Mouse (Mus musculus) 416B (cell line): ENCODE measurements around the gene Gldc.
A peak's percentile ranks its signal among the peaks of the same experiment; 100 is the strongest.

Experiments used
- DNase-seq: peaks from one replicate; pipeline ENCODE4 v3.0.0; 2011; ENCODE audit warnings: low read depth

The Gldc gene

DNA sequence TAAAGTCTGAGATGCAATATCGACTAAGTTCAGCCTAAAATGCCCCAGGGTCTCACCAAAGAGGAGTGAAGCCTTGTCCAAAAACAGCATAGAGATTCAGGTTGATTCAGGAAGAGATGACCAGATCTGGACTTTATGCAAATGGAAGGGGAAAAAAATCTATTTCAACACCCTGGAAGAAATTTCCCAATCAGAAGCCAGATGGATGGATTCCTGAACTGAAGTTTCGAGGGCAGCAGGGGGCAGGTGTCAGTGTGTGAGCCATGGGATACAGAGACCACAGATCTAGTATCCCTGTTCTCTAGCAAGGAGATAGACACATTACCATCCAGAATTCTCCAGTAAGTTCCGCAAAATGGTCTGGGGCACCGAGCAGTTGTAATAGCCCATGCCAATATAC lies 17.0 kb downstream of the Gldc start:
- no peak for DNase-seq

DNA sequence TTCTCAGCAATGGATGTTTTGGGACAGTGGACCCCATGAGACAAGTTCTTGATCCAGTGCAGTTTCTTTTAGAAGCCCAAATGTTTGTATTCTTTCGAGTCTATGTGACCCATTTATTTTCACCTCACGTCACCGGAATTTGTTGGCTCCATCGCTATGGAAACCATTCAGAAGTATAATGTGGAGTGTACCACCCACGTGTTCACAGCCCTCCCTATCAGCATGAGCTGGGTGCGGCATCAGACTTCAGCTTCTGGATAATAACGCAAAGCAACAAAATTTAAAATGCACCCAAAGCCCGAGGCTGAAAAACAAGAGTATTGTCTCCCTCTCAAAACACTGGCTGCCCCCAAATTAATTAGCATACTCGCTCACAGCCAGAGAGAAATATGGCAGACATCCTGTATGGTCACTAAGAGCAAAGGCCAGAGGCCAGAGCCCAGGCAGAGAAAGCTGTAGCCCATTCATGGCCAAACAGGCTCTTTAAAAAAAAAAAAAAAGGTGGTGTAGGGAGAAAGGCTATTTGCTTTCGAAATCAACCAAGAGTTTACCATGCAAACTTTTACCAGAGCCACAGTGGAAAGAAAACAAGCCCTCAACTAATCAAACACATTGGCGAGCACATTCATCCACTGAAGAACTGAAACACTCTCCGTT lies 18.1 kb downstream of the Gldc start:
- no peak for DNase-seq

DNA sequence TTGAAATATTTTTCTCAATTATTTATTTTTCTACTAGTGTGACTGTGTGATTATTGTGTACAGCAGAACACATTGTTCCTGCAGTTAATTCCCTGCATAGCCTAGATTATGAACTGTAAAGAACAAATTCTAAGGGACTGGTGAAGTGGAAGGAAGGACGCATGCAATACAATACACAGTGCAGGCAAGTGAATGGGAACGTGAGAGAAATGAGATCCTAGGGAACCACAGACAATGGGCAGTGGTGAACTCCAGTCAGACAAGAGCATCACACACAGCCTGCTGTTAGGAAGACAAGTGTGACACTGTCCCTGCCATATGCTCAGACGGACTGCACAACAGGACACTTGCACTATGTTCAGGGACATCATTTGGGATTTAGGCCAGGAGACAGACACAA lies 21.5 kb downstream of the Gldc start:
- no peak for DNase-seq

DNA sequence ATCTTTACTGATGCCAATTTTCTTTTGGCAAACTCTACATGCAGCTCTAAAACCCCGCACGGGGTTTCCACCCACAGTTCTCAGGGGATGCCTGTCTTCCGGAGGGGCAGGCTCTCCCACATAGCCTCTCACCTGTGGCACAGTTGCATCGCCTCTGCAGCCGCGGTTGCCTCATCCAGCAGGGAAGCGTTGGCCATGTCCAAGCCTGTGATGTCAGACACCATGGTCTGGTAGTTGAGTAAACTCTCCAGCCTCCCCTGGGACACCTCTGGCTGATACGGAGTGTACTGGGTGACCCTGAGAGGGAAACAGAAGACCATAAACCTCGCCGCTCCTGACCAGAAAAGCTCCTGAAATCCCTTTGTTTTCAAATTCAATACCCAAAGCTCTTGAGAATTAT lies 23.9 kb downstream of the Gldc start:
- no peak for DNase-seq

DNA sequence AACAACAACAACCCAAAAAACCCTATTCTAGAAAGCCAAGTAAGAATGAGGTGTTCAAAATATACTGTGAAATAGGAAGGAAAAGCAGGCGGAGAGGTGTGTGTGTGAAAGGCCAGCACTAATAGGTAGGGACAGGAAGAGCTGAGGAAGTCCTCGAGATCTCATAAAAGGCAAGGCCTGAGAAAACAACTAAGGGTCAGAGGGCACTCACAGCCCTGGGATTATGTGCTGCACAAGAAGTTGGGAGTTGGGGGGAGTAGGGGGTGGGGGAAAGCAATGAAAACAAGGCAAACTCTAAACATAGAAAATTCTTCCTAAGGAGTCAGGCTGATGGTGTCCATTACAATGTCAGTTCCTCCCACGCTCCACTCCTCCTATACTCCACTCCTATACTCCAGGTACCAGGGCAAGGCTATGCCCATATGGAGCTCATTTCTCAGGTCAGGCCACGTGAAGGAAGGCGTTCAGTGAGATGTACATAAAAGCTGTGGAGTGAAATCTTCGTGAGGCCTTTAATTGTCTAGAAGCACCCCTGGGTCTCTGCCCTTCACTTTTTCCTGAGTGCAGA lies 25.9 kb downstream of the Gldc start:
- no peak for DNase-seq

DNA sequence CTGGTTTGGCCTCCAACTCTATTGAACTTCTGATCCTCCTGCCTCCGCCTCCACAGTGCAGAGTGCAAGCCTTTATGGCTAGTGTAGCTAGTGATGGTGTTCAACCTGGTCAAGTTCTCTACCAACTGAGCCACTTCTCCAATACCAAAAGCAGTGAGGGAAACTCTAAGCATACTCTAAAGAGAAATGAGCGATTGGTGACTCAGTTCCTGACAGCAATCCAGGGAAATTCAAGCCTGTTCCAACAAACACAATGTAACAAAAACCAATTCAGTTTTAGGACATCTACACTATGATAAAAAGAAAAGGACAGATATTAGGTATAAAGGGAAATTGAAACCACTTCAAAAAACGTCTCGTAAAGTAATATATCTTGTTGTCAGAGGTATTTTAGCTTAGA lies 27.9 kb downstream of the Gldc start:
- DNase-seq, result no peak

DNA sequence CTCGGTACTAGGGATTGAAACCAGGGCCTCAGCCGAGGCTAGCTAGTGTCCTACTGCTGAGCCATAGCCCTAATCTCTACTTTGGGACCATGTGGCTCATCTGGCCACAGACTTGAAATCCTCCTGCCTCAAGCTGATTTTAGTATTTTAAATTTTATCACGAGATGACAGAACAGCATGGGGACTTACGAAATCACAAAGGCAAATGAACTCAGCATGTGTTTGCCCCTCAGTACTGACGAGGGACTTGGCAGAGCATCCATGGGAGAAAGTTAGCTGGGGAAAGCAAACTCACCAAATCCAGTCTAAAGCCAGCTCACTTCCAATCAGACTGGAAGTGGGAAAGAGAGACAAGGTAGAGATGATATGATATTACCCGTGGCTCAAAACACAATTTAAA lies 28.5 kb downstream of the Gldc start:
- peak; percentile 7 for DNase-seq

DNA sequence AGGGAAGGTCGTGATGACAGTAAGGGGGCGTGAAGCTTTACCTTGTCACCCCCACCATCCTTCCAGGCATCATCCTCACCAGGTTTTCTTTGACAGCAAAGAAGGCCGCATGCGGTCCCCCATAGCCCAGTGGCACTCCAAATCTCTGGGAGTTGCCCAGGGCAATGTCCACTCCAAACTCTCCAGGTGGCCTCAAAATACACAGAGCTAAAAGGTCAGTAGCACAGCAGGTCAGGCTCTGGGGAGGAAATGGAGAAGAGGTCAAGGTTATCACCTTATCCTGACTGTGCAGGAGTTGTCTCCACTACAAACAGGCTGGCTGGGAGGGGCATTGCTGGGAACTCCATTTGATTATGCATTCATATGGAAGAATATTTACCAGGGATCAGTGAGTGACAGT lies 30.1 kb downstream of the Gldc start:
- no peak for DNase-seq

DNA sequence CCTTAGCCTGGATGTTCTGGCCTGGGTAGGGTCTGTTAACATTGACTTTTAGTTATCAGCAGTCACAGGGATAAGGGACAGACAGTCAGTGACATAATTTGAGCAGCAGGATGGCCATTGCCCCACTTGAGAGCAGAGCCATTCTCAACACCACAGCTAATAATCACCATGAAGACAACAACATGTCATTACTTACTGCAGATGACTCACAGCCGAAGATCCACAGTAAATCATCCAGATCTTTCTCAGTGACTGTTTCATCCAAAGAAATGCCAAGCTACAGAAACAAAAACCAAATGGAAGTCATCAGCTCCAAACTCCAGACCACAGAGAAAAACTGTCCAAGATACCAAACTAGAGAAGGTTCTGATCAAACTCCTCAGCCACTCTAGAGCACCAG lies 38.9 kb downstream of the Gldc start:
- no peak for DNase-seq

DNA sequence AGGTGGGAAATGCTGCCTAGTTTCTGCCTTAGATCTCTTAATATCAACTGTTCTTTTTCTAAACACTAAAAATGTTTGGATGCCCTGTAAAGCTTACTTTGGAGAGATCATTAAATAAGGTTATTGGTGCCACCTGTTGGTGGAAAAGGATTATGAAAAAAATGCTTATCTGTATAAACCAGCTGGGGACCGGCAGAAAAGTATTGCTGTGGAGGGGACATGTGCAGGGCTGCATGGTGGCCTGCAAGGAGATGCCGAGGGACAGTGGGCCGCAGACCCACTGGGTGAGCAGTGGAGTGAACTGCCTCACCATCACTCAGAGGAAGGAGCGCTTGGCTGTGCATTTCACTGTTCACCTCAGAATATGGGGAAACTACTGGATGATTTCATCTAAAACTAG lies 47.1 kb downstream of the Gldc start:
- DNase-seq, result peak; percentile 82

DNA sequence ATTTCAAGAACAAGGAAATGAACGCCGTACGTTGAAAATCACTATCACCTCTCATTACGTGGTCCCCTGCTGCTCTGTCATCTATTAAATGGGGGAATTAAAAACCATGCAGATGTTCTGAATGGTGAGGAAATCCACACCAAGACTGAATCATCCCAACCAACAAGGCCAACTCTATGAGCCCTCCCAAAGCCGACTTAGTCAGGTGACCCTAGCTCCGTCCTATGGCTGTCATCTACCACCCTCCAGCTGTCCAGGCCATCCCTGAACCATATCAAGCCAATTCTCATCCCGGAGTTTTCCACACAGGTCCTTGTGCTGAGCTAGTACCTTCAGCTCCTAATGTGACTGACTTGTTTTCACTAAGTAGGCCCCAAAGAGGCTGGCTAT lies 49.6 kb downstream of the Gldc start:
- DNase-seq, result peak; percentile 29

DNA sequence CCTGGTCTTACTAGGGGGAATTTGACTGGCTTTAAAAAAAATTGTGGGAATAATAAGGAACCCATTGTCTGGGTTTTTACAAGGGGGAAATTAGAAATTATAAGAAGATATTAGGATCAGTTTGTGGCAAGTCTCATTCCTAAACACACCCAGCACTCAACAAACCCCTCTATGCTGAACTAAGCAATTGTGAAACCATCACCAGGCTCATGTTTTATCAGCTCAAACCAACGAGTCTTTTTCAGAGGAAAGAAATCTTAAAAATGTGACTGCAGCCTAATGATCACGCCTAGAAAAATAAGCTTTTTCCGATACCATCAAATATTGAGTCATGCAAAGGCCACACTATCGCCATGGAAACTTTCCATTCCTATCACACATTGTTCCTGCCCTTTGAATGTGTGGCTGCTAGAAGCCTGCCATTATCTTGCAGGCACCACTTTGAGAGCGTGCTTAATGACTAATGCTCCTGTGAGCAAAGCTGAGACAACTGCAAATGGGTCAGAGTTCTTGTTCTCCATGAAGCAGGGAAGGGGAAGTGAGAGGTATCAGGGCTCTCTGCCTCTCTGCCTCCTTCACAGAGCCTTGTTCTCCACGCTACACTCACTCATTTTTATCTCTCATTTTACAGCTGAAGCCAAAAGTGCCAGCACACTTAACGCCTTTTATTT lies 50.1 kb downstream of the Gldc start:
- DNase-seq, result peak; percentile 78

DNA sequence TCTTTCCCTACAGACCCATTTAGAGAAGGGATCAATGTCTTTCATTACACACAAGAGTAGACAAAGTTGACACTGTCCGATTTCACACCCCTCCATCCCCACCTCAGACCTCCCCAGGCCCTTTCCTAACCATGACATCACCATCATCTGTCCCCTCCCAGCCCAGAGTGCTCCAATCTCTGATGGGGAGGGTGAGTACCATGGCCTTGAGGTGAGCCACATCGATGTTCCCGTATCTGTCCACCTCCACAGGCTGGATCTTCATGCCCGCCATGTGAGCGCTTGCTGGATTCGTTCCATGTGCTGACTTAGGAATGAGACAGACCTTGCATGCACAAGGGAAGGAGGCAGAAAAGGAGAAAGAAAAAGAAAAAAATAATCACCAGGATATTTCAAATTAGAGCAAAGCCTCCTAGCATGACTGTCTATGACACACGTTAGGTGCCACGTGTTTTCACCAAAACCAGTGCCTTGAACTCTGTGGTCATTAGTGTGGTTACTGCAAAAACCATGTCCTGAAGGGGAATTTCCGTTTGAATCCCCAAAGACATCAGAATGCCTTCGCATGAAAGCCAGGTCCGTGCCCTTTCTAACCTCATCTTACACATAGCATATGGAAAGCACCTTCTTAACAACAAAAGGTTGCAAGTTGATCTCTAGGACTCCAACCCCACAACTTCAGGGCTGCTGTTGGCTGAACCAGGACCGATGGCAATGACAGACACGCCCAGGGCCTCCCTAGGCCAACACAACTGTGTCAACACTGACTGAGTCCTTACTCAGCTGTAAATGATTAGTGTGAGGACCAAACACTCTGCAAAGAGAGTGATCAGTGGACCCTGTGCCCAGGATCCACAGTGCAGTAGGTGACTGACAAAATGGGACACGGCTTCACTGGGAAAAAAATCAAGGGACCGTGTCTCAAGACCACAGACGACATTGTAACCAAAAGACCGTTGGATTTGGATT lies 56.6 kb downstream of the Gldc start:
- peak; percentile 67 for DNase-seq

DNA sequence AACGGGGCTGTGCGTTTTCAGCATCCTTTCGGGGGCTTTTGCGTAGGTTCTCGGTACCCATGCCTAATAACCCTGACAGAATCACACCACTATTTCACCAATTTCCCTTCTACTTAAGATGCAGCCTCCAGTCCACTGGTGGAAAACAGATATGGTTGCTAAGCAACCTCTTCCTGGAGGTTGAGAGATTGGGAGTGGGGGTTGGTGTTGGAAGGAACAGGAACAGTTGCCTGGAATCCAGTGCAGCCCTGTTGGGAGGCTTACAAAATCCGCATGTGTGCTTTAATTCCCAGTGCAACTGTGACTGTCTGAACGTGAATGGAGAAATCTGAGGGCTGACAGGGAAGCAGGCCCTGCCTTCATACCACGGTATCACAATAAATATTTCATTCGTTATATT lies 57.5 kb downstream of the Gldc start:
- DNase-seq, result no peak

DNA sequence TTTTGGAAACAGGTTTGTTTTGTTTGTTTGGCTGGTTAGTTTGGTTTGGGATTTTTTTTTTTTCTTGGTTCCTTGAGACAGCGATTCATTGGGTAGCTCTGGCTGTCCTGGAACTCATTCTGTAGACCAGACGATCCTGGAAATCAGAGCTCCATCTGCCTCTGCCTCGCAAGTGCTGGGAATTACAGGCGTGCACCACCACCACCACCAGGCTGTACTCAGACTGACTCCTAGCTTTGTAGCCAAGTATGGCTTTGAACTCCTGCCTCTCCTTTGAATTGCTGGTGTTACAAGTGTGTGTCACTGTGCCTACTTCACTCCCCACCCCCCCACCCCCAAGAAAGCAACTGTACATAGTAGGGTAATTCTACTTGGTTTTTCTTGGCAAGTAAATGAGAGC lies 58.0 kb downstream of the Gldc start:
- DNase-seq, result no peak

DNA sequence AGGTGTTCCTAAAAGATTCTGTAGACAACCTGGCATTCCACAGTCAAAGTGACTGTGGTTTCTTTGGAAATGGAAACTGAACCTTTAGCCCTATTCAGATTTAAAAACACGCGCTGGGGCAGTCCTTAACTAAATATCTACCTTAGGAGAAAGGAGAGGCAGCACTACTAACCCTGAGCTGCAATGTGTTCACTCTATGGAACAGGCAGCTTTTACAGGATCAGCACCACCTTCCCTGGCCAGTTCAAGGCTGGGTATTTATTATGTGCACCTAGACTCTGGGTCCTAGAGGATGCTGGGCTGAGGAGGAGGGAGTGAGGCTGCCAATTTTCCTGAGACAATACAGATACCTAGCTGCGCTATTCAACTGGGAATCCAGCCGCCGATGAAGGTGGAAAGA lies 59.6 kb downstream of the Gldc start:
- DNase-seq, result no peak

DNA sequence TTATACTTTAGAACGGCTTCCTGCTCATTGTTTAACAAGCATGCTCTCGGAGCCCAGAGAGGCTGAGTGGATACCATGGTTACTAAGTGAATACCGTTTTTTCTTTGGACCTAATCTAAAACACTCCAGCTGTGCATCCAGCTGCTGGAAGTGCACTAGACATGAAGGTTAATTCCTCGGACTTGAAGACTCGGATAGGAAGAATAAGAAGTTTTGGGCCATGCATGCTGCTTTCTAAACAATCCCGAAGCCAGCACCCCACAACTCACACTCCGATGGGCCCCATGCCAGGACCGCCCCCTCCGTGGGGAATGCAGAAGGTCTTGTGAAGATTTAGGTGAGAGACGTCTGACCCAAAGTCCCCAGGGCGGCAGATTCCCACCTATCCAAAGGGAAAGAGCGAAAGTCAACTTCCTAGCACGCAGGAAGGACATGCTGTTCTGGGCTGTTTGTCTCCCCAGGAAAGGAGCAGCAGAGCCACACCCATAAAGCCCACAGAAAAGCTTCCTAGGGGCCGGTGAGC lies 60.2 kb downstream of the Gldc start:
- no peak for DNase-seq

DNA sequence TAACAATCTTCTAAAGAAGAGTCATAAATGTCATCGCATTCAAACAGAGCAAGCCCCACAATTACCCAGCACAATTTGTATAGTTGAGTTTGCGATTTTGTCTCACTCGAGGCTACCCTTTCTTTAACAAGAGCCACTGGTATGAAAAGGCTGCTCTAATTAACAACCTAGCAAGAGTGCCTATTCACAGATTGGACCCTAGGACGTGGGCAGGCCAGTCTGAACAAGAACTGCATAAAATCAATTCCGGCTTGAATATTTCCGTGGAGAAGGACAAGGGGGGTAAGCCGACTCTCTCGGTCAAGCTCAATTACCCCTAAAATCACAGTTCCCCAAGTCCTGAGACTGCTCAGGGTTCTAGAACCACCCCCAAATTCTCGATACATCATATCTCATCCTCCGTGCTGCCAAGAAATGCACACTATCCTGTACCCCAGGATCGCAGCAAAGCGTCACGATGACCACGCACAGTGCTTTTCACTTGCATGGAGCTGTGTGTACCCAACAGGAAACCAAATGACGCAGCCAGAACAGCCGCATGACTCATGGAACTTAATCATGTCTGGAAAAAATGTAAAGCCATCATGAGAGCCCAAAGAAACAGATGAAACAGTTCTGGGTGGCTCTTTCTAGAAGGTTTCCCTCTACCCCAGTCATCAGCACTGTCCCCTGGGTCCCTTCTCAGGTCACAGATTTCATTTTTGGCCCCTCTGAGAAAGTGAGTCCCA lies 62.1 kb downstream of the Gldc start:
- peak; percentile 90 for DNase-seq

DNA sequence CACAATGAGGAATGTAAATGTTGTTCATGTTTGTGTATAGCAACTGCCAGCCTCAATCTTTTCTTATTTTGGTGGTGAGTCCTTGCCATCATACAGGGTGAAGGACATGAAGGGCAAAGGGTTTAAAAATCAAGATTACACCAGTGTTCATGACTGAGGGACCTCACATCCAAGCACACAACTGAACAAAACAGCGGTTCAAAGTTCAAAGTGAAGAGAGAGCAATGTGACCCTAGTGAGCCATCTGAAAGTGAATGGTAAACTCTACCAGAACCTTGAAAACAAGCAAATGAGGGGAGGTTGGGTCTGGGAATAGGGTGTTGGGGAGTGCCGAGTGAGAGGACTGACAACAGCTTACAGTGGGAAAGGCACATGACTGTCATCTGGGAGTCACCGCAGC lies 63.8 kb downstream of the Gldc start:
- DNase-seq, result no peak

DNA sequence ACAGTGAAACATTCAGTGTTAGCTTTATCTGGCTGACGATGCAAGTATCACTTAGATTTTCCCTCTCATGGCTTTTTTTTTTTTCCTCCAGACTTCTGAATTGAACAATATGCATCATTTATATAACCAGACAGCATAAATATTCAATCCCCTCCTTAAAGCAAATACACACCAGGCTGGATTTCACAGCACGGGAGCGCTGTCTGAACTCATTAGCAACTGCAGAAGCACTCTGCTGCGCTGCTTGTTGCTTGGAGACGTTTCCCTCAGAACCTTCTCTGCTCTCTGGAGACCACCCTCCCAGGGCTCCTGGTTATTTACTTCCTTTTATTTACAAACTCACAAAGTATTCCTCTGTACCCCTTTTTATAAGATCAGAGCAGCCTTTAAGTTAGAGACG lies 66.1 kb downstream of the Gldc start:
- DNase-seq, result no peak

DNA sequence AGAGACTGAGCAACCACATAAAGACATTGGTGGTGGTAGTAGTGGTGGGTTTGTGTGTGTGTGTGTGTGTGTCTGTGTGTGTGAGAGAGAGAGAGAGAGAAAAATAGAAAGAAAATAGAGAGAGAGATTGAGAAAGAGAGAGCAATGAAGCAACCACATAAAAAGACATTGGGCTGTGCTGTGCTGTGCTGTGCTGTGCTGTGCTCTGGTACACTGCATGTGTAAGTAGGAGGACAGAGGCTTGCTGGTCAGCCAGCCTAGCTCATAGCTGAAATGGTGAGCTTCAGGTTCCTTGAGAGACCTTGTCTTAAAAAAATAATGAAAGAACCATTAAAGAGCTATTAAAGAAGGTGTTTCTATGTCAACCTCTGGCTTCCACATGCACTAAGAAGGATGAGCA lies 66.6 kb downstream of the Gldc start:
- no peak for DNase-seq
